Mouse (Mus musculus): ENCODE results near the gene Slc31a1. TPM values are rescaled to one million over a fixed set of nuclear protein-coding genes. Genes with fewer than 3 reads are reported as not detected.

Slc31a1 gene
- total and polyA plus RNA-seq, 3 experiments = 20.6 to 46.5 (median 37.5) TPM

DNA sequence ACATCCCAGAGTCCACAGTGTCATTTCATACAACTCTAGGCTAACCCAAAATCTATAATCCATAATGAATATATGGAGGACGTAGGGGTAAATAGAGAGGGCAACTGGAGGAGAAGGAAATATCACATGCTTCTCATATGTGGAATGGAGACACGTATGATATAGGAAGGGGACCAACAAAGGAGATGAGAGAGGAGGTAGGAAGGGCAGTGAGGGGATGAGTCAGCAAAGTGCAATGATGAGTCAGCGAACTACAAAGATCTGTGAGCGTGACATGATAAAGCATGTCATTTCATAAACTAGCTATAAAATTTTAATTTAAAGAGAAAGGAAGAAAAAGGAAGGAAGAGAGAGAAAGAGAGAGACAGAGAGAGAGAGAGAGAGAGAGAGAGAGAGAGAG lies 71.0 kb downstream of the Slc31a1 start (continued):
- TF ChIP-seq KAT2A (conservative IDR thresholded peaks at IDR 0.05; ENCODE audit: low read depth, low read length) = no peak

DNA sequence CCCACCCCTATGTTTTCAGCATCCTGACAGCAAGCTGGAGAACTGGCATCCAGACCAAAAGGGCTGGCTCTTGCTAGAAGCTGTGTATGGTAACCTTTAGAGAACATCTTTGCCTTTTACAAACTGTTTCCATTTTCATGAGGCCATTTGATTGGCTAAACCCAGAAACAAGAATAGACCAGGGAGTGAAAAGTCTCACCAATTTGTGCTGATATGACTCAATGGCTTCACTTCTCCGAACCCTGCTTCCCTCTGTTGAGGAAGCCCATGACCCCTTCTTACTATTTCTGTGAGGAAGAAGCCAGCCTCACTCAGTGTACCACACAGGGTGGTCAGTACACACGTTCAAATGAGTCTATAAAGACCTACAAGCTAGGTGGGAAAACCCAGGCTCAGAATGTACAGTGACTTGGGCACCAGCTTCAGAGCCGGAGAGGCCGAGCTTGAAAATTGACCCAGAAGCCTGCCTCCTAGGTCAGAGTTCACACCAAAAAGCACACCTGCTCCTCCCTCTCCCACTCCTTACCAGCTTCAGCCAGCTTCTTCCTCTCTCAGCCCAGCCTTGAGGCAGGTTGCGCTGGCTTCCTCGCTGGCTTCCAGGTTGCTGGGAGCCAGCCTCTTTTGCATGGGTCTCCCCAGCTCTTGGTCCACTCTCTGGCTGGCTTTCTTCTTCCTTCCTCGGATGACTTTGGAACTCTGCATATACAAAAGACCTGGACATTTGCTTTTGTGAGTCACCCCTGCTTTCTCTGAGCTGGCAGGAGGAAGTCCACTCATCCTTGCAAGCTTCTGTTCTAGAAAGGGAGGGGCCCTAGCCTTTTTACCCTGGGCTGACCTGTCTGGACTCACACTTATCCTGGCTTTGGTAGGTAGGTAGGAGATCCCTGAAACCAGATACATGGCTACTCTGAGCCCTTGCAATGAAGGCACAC lies 73.7 kb downstream of the Slc31a1 start:
- no peak for TF ChIP-seq RCOR1 (IDR thresholded peaks at IDR 0.05; ENCODE audit: low read depth, low read length)
- TF ChIP-seq NRF1 (IDR thresholded peaks at IDR 0.05; ENCODE audit: insufficient read depth, low read depth, low read length, poor library complexity, severe bottlenecking) = no peak
- TF ChIP-seq MXI1 (IDR thresholded peaks at IDR 0.05; ENCODE audit: low read depth, low read length) = no peak
- no peak for TF ChIP-seq POLR2A (IDR thresholded peaks at IDR 0.05; ENCODE audit: control insufficient read depth in 1 of 2, insufficient read depth in 1 of 2, low read depth in 1 of 2, low read length in 2 of 2, poor library complexity in 1 of 2)
- no peak for TF ChIP-seq MEF2A (IDR thresholded peaks at IDR 0.05; ENCODE audit: extremely low read depth, insufficient replicate concordance, low read depth, low read length, poor library complexity, severe bottlenecking)
- no peak for TF ChIP-seq BHLHE40 (IDR thresholded peaks at IDR 0.05; ENCODE audit: borderline replicate concordance, low read depth, low read length)
- no peak for TF ChIP-seq ZMIZ1 (IDR thresholded peaks at IDR 0.05; ENCODE audit: low read depth, low read length)
- TF ChIP-seq POLR2AphosphoS2 (IDR thresholded peaks at IDR 0.05; ENCODE audit: low read length) = no peak
- TF ChIP-seq MYB (IDR thresholded peaks at IDR 0.05; ENCODE audit: low read depth, low read length) = no peak
- TF ChIP-seq TCF12 (IDR thresholded peaks at IDR 0.05; ENCODE audit: low read depth, low read length) = no peak
- TF ChIP-seq ELF1 (IDR thresholded peaks at IDR 0.05; ENCODE audit: low read depth, low read length) = no peak
- TF ChIP-seq SMC3 (IDR thresholded peaks at IDR 0.05; ENCODE audit: low read depth, low read length) = no peak
- no peak for TF ChIP-seq MYC (IDR thresholded peaks at IDR 0.05; ENCODE audit: low read depth, low read length)
- no peak for TF ChIP-seq KAT2A (conservative IDR thresholded peaks at IDR 0.05; ENCODE audit: low read depth, low read length)
- no peak for TF ChIP-seq MAX (IDR thresholded peaks at IDR 0.05; ENCODE audit: low read length)
- no peak for TF ChIP-seq POLR2AphosphoS5 (IDR thresholded peaks at IDR 0.05; ENCODE audit: borderline replicate concordance, low read depth, low read length)
- TF ChIP-seq RAD21 (IDR thresholded peaks at IDR 0.05; ENCODE audit: low read depth, low read length) = no peak
- no peak for TF ChIP-seq MAFK (IDR thresholded peaks at IDR 0.05; ENCODE audit: borderline replicate concordance, low read depth, low read length)
- no peak for TF ChIP-seq USF1 (IDR thresholded peaks at IDR 0.05; ENCODE audit: low read depth, low read length)
- no peaks in the 10 kb centered on the region for H3K9me3 ChIP-seq (replicated peaks; ENCODE audit: insufficient read depth, low read length)
- no peak overlapping the region for H3K27ac ChIP-seq (ENCODE audit: control insufficient read depth, low read depth, low read length)
- H3K79me2 ChIP-seq (ENCODE audit: control insufficient read depth, insufficient read depth, low read length, poor library complexity) = no peaks in the 10 kb centered on the region
- no peak overlapping the region for H3K9ac ChIP-seq (ENCODE audit: control insufficient read depth, low read depth, low read length, poor library complexity, severe bottlenecking)
- no peak overlapping the region for H3K4me3 ChIP-seq (ENCODE audit: control insufficient read depth in 1 of 2, insufficient read depth in 1 of 2, low read depth in 2 of 2, low read length in 2 of 2)
- H3K4me1 ChIP-seq (ENCODE audit: control insufficient read depth in 1 of 2, insufficient read depth in 2 of 2, low read length in 2 of 2) = peaks cover 2 to 16% of the 10 kb centered on the region in 2 experiments; a peak in 2 of 4 replicates
- peaks cover 0 to 15% of the 10 kb centered on the region in 2 experiments; a peak in 2 of 4 replicates for H3K36me3 ChIP-seq (ENCODE audit: control insufficient read depth in 1 of 2, insufficient read depth in 2 of 2, low read length in 2 of 2)
- DNase-seq (ENCODE audit: low read depth, low spot score) = no peak
- H3K27me3 ChIP-seq (ENCODE audit: control insufficient read depth in 1 of 2, insufficient read depth in 2 of 2, low read length in 2 of 2) = no peaks in the 10 kb centered on the region
